Mouse (Mus musculus) lung, postnatal 0 days (tissue): ENCODE measurements around the gene Hs1bp3. TPM values are rescaled to one million over a fixed set of nuclear protein-coding genes. Genes with fewer than 3 reads are reported as not detected.

Source experiments
- ATAC-seq: fragments of 200-750 bp; cut with Nextera tagmentation; 2 replicates; pipeline ENCODE4 v1.8.0; 2017; ENCODE audit warnings: moderate library complexity
- DNase-seq: peaks from one replicate; pipeline ENCODE4 v3.0.0-alpha.2; 2016; ENCODE audit warnings: low spot score
- H3K27ac ChIP-seq: fragments of 300-500 bp; sonication (generic); 2 replicates; pipeline ENCODE4 v1.5.1; 2014; ENCODE audit warnings: antibody characterized with exemption, mild to moderate bottlenecking, low read length, mixed read lengths
- H3K27me3 ChIP-seq: fragments of 300-500 bp; sonication (generic); replicated peaks from 2 replicates; pipeline ENCODE4 v1.6.1; 2014; ENCODE audit warnings: low read length, mixed read lengths; ENCODE audit not compliant: insufficient read depth
- H3K36me3 ChIP-seq: fragments of 300-500 bp; sonication (generic); 2 replicates; pipeline ENCODE4 v1.6.1; 2014; ENCODE audit warnings: low read length, mixed read lengths; ENCODE audit not compliant: insufficient read depth
- H3K4me1 ChIP-seq: fragments of 300-500 bp; sonication (generic); 2 replicates; pipeline ENCODE4 v1.6.1; 2014; ENCODE audit warnings: antibody characterized with exemption, low read depth, low read length, mixed read lengths; ENCODE audit not compliant: insufficient read depth
- H3K4me2 ChIP-seq: fragments of 300-500 bp; sonication (generic); replicated peaks from 2 replicates; pipeline ENCODE4 v1.6.1; 2014; ENCODE audit warnings: low read depth, mild to moderate bottlenecking, low read length, moderate library complexity, mixed read lengths
- H3K4me3 ChIP-seq: fragments of 300-500 bp; sonication (generic); 2 replicates; pipeline ENCODE4 v1.5.1; 2014; ENCODE audit warnings: low read depth, low read length
- H3K9ac ChIP-seq: fragments of 300-500 bp; sonication (generic); replicated peaks from 2 replicates; pipeline ENCODE4 v1.6.1; 2014; ENCODE audit warnings: low read depth, mild to moderate bottlenecking
- H3K9me3 ChIP-seq: fragments of 300-500 bp; sonication (generic); 2 replicates; pipeline ENCODE4 v1.6.1; 2016; ENCODE audit warnings: low read length, mixed read lengths
- CTCF ChIP-seq: IDR thresholded peaks from 2 replicates; pipeline ENCODE4 v1.5.1; 2016; ENCODE audit warnings: antibody characterized with exemption, mild to moderate bottlenecking
- EP300 ChIP-seq: IDR thresholded peaks from 2 replicates; pipeline ENCODE4 v1.6.1; 2016; ENCODE audit warnings: antibody characterized with exemption, mild to moderate bottlenecking, control low read depth
- WGBS: fragments of 180-500 bp; shearing (Covaris S2); extraction: QIAGEN DNeasy Blood & Tissue Kit; methylation state at CpG from one replicate; pipeline ENCODE4 v1.1.7; 2014; 5-methylcytosine and 5-hydroxymethylcytosine counted together
- polyA plus RNA-seq: library from polyadenylated mRNA; unstranded; fragments of >200 nt; fragmentation: Nextera tagmentation; extraction: Ambion mirVana; gene quantifications from 2 replicates; pipeline ENCODE4 v1.2.1, GENCODE M21; 2015

The Hs1bp3 gene
- polyA plus RNA-seq, 1 experiment from 2014 or later = 8.7 TPM

DNA sequence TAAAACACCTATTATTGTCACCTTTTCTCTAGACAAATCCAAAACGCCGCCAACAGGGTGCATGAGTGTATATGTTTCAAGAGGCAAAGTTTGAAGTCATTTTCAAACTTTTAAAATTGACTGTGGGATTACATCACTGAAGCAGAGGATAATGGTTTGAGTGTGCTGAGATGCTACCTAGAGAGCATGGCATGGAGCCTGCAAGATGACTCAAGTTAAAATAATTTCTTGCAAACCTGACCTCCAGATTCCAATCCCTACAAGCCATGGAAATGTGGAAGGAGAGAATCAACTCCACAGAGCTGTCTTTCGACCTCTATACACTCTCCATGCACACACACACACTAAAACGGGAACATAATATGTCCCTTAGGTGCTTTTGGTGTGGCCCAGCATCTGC is 966 bp upstream of the Hs1bp3 start:
- no peak overlapping the region for H3K4me3 ChIP-seq
- H3K4me2 ChIP-seq = no peak overlapping the region
- H3K9ac ChIP-seq = no peak overlapping the region
- H3K27me3 ChIP-seq = peaks cover 4% of the 10 kb centered on the region; the same call in 1 of the 2 replicates
- no peaks in the 10 kb centered on the region for H3K9me3 ChIP-seq
- 80% methylated on average over 4 of the region's 4 CpGs for WGBS
- no peak overlapping the region for H3K27ac ChIP-seq
- H3K36me3 ChIP-seq = no peaks in the 10 kb centered on the region
- ATAC-seq (no peak), DNase-seq (no peak)
- H3K4me1 ChIP-seq = 0 out of 2 replicates have a peak, but pooled peaks cover 2% of the 10 kb centered on the region
- no peak for TF ChIP-seq EP300
- no peak for TF ChIP-seq CTCF

DNA sequence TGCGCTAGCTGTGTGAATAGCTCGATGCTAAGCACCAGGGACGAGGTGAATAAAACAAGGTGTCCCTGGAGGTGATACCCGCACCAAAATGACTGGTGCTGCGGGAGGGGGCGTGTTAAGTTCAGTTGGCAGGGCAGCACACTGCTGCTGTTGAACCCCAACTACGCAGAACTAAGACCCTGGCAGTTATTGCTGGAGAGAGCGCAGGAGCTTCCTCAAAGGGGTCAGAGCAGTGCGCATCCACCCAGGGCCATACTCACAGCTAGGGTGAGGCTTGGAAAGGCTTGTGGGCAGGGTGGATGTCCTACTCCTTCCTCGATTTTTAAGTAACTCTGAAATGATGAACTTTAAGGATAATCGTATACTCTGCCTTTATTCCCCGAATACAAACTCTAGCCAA is 541 bp downstream of the Hs1bp3 start:
- Histone ChIP-seq H3K9ac (peak overlapping the region; percentile 47), H3K36me3 (no peaks in the 10 kb centered on the region), H3K9me3 (no peaks in the 10 kb centered on the region), H3K4me1 (0 out of 2 replicates have a peak, but pooled peaks cover 2% of the 10 kb centered on the region), H3K27me3 (peaks cover 4% of the 10 kb centered on the region; the same call in 1 of the 2 replicates), H3K4me2 (peak overlapping the region; percentile 91), H3K4me3 (peak overlapping the region; percentile 61), H3K27ac (no peak overlapping the region)
- 17% methylated on average over 12 of the region's 12 CpGs for WGBS
- ATAC-seq (peak; percentile 13; the same call in 1 of the 2 replicates), DNase-seq (no peak)
- TF ChIP-seq EP300 (no peak), CTCF (no peak)

DNA sequence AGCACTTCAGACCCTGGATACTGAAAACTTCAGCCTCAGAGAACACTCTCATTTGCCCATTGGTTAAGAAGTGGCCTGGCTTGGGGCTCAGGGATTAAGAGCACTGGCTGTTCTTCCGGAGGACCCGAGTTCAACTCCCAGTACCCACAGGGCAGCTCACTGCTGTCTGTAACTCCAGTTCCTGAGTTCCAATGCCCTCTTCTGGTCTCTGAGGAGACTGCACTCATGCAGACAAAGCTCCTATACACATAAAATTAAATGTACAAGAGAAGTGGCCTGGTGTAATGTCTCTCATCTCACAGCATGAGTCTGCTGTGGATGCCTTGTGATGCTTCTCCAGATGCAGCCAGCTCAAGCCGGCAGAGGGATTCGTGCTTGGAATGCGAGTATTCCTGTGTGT is 3.3 kb downstream of the Hs1bp3 start:
- TF ChIP-seq EP300 = no peak
- TF ChIP-seq CTCF = peak; percentile 36
- no peak overlapping the region for H3K27ac ChIP-seq
- no peak overlapping the region for H3K4me3 ChIP-seq
- 86% methylated on average over 5 of the region's 5 CpGs for WGBS
- H3K9ac ChIP-seq = no peak overlapping the region
- no peaks in the 10 kb centered on the region for H3K36me3 ChIP-seq
- DNase-seq (no peak), ATAC-seq (no peak)
- no peaks in the 10 kb centered on the region for H3K9me3 ChIP-seq
- H3K27me3 ChIP-seq = no peaks in the 10 kb centered on the region; the same call in 1 of the 2 replicates
- 0 out of 2 replicates have a peak, but pooled peaks cover 2% of the 10 kb centered on the region for H3K4me1 ChIP-seq
- H3K4me2 ChIP-seq = no peak overlapping the region

DNA sequence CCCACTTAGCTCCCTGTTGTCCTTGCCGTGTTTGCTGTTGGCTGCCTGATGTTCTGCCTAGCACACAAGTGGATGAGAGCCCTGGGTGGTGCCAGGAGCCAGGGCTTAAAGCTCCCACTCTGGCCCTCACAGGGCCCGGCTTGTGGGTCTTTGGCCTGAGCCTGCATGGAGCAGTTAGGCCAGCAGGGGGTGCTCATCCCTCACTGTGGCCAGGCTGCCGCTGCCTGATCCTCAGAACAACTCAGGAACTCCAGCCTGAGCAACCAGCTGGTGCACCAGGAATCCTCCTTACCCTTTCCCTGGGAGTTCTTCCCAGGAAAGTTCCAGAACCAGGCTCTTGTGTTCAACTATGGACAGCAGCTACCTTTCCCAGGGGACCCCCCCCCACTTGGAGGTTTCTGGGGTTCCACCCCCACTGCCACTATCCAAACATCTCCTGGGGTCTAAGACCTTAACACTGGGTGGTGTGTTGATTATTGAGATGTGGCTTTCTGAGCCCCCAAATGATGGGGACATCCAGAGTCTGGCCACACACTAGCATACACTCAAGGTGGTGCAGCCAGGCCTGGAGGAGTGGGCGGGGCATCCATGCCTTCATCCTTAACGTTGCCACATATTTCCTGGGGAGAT is 7.0 kb downstream of the Hs1bp3 start:
- no peaks in the 10 kb centered on the region for H3K27me3 ChIP-seq
- no peaks in the 10 kb centered on the region for H3K4me1 ChIP-seq
- peak; percentile 69 for ATAC-seq
- H3K27ac ChIP-seq = no peak overlapping the region
- TF ChIP-seq EP300 = no peak
- peak; percentile 96 for TF ChIP-seq CTCF
- no peaks in the 10 kb centered on the region for H3K36me3 ChIP-seq
- H3K4me3 ChIP-seq = no peak overlapping the region
- no peak overlapping the region for H3K9ac ChIP-seq
- WGBS = 37% methylated on average over 5 of the region's 5 CpGs
- peak; percentile 80 for DNase-seq
- H3K4me2 ChIP-seq = no peak overlapping the region
- H3K9me3 ChIP-seq = no peaks in the 10 kb centered on the region

DNA sequence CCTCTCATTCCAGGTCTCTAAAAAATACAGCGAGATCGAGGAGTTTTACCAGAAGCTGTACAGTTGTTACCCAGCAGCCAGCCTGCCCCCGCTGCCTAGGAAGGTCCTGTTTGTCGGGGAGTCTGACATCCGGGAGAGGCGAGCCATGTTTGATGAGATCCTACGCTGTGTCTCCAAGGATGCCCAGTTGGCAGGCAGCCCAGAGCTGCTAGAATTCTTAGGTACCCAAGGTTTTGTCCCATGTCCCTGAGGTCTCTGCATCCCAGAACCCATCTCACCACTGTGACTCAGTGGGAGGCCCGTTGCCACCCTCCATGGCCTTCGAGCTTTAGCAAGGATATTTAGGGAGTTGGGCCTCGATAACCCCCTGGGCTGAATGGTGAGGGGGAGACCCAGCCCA is 8.3 kb downstream of the Hs1bp3 start:
- Histone ChIP-seq H3K36me3 (no peaks in the 10 kb centered on the region), H3K9ac (no peak overlapping the region)
- no peak for ATAC-seq

DNA sequence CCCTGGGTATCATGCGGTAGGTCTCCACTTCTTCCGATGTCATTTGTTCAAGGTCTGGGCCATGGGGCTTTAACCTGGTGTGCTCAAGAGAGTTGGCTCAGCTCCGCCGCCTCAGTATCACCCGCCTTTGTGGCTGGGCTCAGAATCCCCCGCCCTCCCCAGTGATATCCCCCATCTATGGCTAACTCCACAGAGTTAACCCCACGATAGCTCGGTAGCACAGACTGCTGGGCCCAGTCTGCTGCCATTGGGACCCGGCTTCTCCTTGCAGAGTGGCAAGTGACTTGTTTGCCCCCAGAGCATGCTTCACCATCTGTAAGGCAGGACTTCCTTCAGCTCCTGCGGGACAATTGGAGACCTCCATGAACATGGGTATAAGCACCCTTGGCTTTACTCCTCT is 10.9 kb downstream of the Hs1bp3 start:
- no peak for DNase-seq
- no peak for ATAC-seq
- TF ChIP-seq EP300 = no peak
- TF ChIP-seq CTCF = no peak
- 83% methylated on average over 10 of the region's 10 CpGs for WGBS
- Histone ChIP-seq H3K27ac (no peak overlapping the region), H3K9me3 (no peaks in the 10 kb centered on the region), H3K4me2 (no peak overlapping the region), H3K36me3 (0 out of 2 replicates have a peak, but pooled peaks cover 3% of the 10 kb centered on the region), H3K4me1 (peaks cover 7% of the 10 kb centered on the region), H3K4me3 (no peak overlapping the region), H3K9ac (no peak overlapping the region), H3K27me3 (no peaks in the 10 kb centered on the region)

More for the DNA sequence above, 8.3 kb downstream of the Hs1bp3 start:
- Histone ChIP-seq H3K4me2 (no peak overlapping the region), H3K4me3 (no peak overlapping the region), H3K27ac (no peak overlapping the region), H3K27me3 (no peaks in the 10 kb centered on the region), H3K9me3 (no peaks in the 10 kb centered on the region), H3K4me1 (no peaks in the 10 kb centered on the region)
- no peak for DNase-seq
- TF ChIP-seq EP300 (no peak), CTCF (no peak)
- 76% methylated on average over 10 of the region's 10 CpGs for WGBS
